ENCODE assay signal across 20 mouse cellular contexts in genomic region chr5:119807481-119808183, GRCm38 (mm10). TPM values are rescaled to one million over a fixed set of nuclear protein-coding genes. Genes with fewer than 3 reads are reported as not detected.
A peak's percentile ranks its signal among the peaks of the same experiment; 100 is the strongest.
DNase-seq lines count a peak whose midpoint lies in the region; ATAC-seq and TF ChIP-seq lines count a peak whose summit lies in the region.
"Had no signal": no experiment of that assay in that cellular context is flagged by ENCODE, and none has a peak within 500 bp of the region (broad histone marks: within the 10 kb centered on the region; RNA-seq: fewer than 3 reads in every experiment).

No protein-coding gene starts in this region.

- H3K4me1 ChIP-seq in heart, embryonic 10.5 days = peaks cover 25% of the 10 kb centered on the region
- H3K4me1 ChIP-seq in midbrain, embryonic 11.5 days (ENCODE audit: control insufficient read depth, insufficient read depth, low read length) = no peaks in the 10 kb centered on the region
- no peaks in the 10 kb centered on the region for H3K4me1 ChIP-seq in midbrain, postnatal 0 days (ENCODE audit: insufficient read depth, low read length)
- H3K4me1 ChIP-seq in limb, embryonic 14.5 days (ENCODE audit: control insufficient read depth, insufficient read depth, low read length) = peaks cover 7% of the 10 kb centered on the region; the same call in 1 of the 2 replicates
- H3K4me1 ChIP-seq: midbrain, embryonic 15.5 days; neural tube, embryonic 12.5 days had no signal

- H3K4me3 ChIP-seq in heart, embryonic 10.5 days = peak overlapping the region; percentile 31; the same call in 1 of the 2 replicates
- no peak overlapping the region for H3K4me3 ChIP-seq in midbrain, embryonic 11.5 days (ENCODE audit: low read depth, low read length)
- no peak overlapping the region for H3K4me3 ChIP-seq in midbrain, postnatal 0 days (ENCODE audit: low read depth, low read length)
- peak overlapping the region; percentile 4; the same call in 1 of the 2 replicates for H3K4me3 ChIP-seq in limb, embryonic 14.5 days (replicated peaks; ENCODE audit: low read length)
- H3K4me3 ChIP-seq: forebrain, embryonic 15.5 days; midbrain, embryonic 15.5 days; neural tube, embryonic 12.5 days had no signal

- H3K27ac ChIP-seq in heart, embryonic 10.5 days = peak overlapping the region; percentile 49
- no peak overlapping the region for H3K27ac ChIP-seq in midbrain, embryonic 11.5 days (ENCODE audit: low read depth, low read length)
- H3K27ac ChIP-seq in midbrain, postnatal 0 days (ENCODE audit: low read depth, low read length) = no peak overlapping the region
- peak overlapping the region; percentile 53 for H3K27ac ChIP-seq in limb, embryonic 14.5 days (replicated peaks; ENCODE audit: low read depth, low read length)
- H3K27ac ChIP-seq: forebrain, embryonic 15.5 days; midbrain, embryonic 15.5 days; neural tube, embryonic 12.5 days had no signal

- TF ChIP-seq CTCF in midbrain, postnatal 0 days (IDR thresholded peaks at IDR 0.05) = no peak

- intact Hi-C loops in heart, postnatal 14 days (cut with DNase I) = no loop called here

- no peak for DNase-seq in heart, embryonic 10.5 days (ENCODE audit: low spot score)
- no peak for DNase-seq in heart, postnatal 14 days
- peak; percentile 92 for DNase-seq in midbrain, embryonic 11.5 days (ENCODE audit: low spot score, missing footprints)
- no peak for DNase-seq in midbrain, postnatal 0 days (ENCODE audit: low spot score)
- peak; percentile 51 for DNase-seq in limb, embryonic 14.5 days (ENCODE audit: low spot score)
- peak; percentile 58 for DNase-seq in lung, postnatal 36 days
- DNase-seq in right cerebral cortex, postnatal 25 days = no peak
- DNase-seq in spleen, adult 18-20 months = no peak
- DNase-seq: cerebellum, adult 11-12 months; kidney, adult 2 months; kidney, postnatal 36 days; layer of hippocampus, postnatal 36 days; liver; thymus, adult 18-20 months had no signal

- H3K27me3 ChIP-seq in heart, embryonic 10.5 days (ENCODE audit: insufficient read depth, poor library complexity, severe bottlenecking) = peaks cover 76% of the 10 kb centered on the region
- H3K27me3 ChIP-seq in midbrain, embryonic 11.5 days (ENCODE audit: control insufficient read depth, insufficient read depth, low read length) = peaks cover 80% of the 10 kb centered on the region
- peaks cover 89% of the 10 kb centered on the region for H3K27me3 ChIP-seq in midbrain, postnatal 0 days (ENCODE audit: insufficient read depth, low read length)
- peaks cover 68% of the 10 kb centered on the region for H3K27me3 ChIP-seq in limb, embryonic 14.5 days (ENCODE audit: control insufficient read depth, insufficient read depth, low read length)

- no peaks in the 10 kb centered on the region for H3K9me3 ChIP-seq in heart, embryonic 10.5 days
- no peaks in the 10 kb centered on the region; the same call in 1 of the 2 replicates for H3K9me3 ChIP-seq in midbrain, embryonic 11.5 days (ENCODE audit: control insufficient read depth, low read length)
- H3K9me3 ChIP-seq in midbrain, postnatal 0 days (ENCODE audit: low read length) = no peaks in the 10 kb centered on the region
- H3K9me3 ChIP-seq in limb, embryonic 14.5 days (ENCODE audit: control insufficient read depth, low read length) = no peaks in the 10 kb centered on the region
- H3K9me3 ChIP-seq: forebrain, embryonic 15.5 days; midbrain, embryonic 15.5 days; neural tube, embryonic 12.5 days had no signal

- H3K36me3 ChIP-seq in heart, embryonic 10.5 days = 0 out of 2 replicates have a peak, but pooled peaks cover 3% of the 10 kb centered on the region
- no peaks in the 10 kb centered on the region for H3K36me3 ChIP-seq in midbrain, embryonic 11.5 days (ENCODE audit: control insufficient read depth, insufficient read depth, low read length)
- H3K36me3 ChIP-seq in midbrain, postnatal 0 days (ENCODE audit: insufficient read depth, low read length) = no peaks in the 10 kb centered on the region
- no peaks in the 10 kb centered on the region for H3K36me3 ChIP-seq in limb, embryonic 14.5 days (ENCODE audit: control insufficient read depth, insufficient read depth, low read length)
- H3K36me3 ChIP-seq: forebrain, embryonic 15.5 days; midbrain, embryonic 15.5 days; neural tube, embryonic 12.5 days had no signal

- ATAC-seq in midbrain, embryonic 11.5 days (ENCODE audit: low FRiP score) = no peak
- no peak for ATAC-seq in midbrain, postnatal 0 days (ENCODE audit: low FRiP score)
- ATAC-seq in limb, embryonic 14.5 days (ENCODE audit: low FRiP score, low read depth) = peak; percentile 16; the same call in 1 of the 2 replicates
- ATAC-seq: forebrain, embryonic 15.5 days; midbrain, embryonic 15.5 days had no signal

- no peak overlapping the region for H3K9ac ChIP-seq in midbrain, embryonic 11.5 days (ENCODE audit: low read length)
- no peak overlapping the region for H3K9ac ChIP-seq in midbrain, postnatal 0 days (replicated peaks; ENCODE audit: low read length, poor library complexity, severe bottlenecking)
- H3K9ac ChIP-seq in limb, embryonic 14.5 days (ENCODE audit: low read depth, low read length, severe bottlenecking) = 0 out of 2 replicates have a peak overlapping the region, but pooled peaks have one; percentile 5
- H3K9ac ChIP-seq: forebrain, embryonic 15.5 days; midbrain, embryonic 15.5 days; neural tube, embryonic 12.5 days had no signal

- WGBS in heart, embryonic 10.5 days = 10% methylated on average over 20 of the region's 20 CpGs
- WGBS in midbrain, embryonic 11.5 days = 2% methylated on average over 20 of the region's 20 CpGs
- 1% methylated on average over 20 of the region's 20 CpGs for WGBS in midbrain, postnatal 0 days
- WGBS in limb, embryonic 14.5 days = 3% methylated on average over 20 of the region's 20 CpGs

- no peak overlapping the region for H3K4me2 ChIP-seq in midbrain, embryonic 11.5 days
- no peak overlapping the region for H3K4me2 ChIP-seq in midbrain, postnatal 0 days (ENCODE audit: low read depth, low read length, poor library complexity, severe bottlenecking)
- H3K4me2 ChIP-seq in limb, embryonic 14.5 days (replicated peaks; ENCODE audit: low read depth, low read length, severe bottlenecking) = peak overlapping the region; percentile 50
- H3K4me2 ChIP-seq: forebrain, embryonic 15.5 days; midbrain, embryonic 15.5 days; neural tube, embryonic 12.5 days had no signal

- TF ChIP-seq POLR2A in limb, embryonic 14.5 days (IDR thresholded peaks at IDR 0.05; ENCODE audit: borderline replicate concordance, extremely low read depth, insufficient read depth, insufficient read length) = no peak

RNA-seq across cellular contexts. Expression of gene Tbx5, which starts 24.8 kb away (rescaled TPM):
- 41.9 and 44.2 TPM in 2 replicates for polyA plus RNA-seq in heart, embryonic 10.5 days (2016; fragmentation: Nextera tagmentation; extraction: Ambion mirVana)
- total RNA-seq in heart, postnatal 14 days (2021) = 10 to 100 TPM; 18.9 to 36.8 TPM
- not detected in 2 replicates for polyA plus RNA-seq in midbrain, embryonic 11.5 days (2014; fragmentation: Nextera tagmentation; extraction: Ambion mirVana)
- not detected in 2 replicates for total RNA-seq in midbrain, postnatal 0 days (2014; rRNA removed)
- 0.04 TPM in 1 of 2 replicates, not detected in the other for polyA plus RNA-seq in midbrain, postnatal 0 days (2015; fragmentation: Nextera tagmentation; extraction: Ambion mirVana)
- polyA plus RNA-seq in limb, embryonic 14.5 days (2012; rRNA removed) = 36.9 and 39.3 TPM in 2 replicates
- 22.4 and 29.3 TPM in 2 replicates for polyA plus RNA-seq in limb, embryonic 14.5 days (2014; fragmentation: Nextera tagmentation; extraction: Ambion mirVana)
- total RNA-seq: common myeloid progenitor, adult 5-6 weeks; ES-E14; layer of hippocampus, postnatal 36 days had no signal
- polyA plus RNA-seq: C2C12; forebrain, embryonic 15.5 days; neural tube, embryonic 12.5 days had no signal

Comparison
In these comparisons a context has a peak if more than half of its experiments do, and no peak if none do; other contexts are left out.
1. DNase-seq: peak in midbrain, embryonic 11.5 days (single experiment), limb, embryonic 14.5 days (single experiment) and lung, postnatal 36 days (single experiment); none in heart, embryonic 10.5 days (single experiment), heart, postnatal 14 days (0 of 2), midbrain, postnatal 0 days (single experiment), right cerebral cortex, postnatal 25 days (single experiment) and spleen, adult 18-20 months (0 of 2).
2. H3K27ac ChIP-seq: peak in heart, embryonic 10.5 days (single experiment) and limb, embryonic 14.5 days (single experiment); none in midbrain, embryonic 11.5 days (single experiment) and midbrain, postnatal 0 days (single experiment).
3. H3K4me3 ChIP-seq: peak in heart, embryonic 10.5 days (single experiment) and limb, embryonic 14.5 days (single experiment); none in midbrain, embryonic 11.5 days (single experiment) and midbrain, postnatal 0 days (single experiment).
4. RNA of gene Tbx5, which starts 24.8 kb away (polyA plus RNA-seq): 41.9 to 44.2 TPM in heart, embryonic 10.5 days and 22.4 to 39.3 TPM in limb, embryonic 14.5 days; 0.04 TPM in midbrain, postnatal 0 days and not detected in midbrain, embryonic 11.5 days; every median in the first group is over 10 times any median in the second.